Mouse (Mus musculus) spleen, embryonic (tissue): ENCODE results near the gene Wnt6.

Experiments used
- CTCF ChIA-PET: fragments of 350-600 bp; sonication (Branson Sonifier 250); formaldehyde crosslinking; loops from one replicate; lab custom pipeline; 2022; lab: Charles Lee

The Wnt6 gene

DNA sequence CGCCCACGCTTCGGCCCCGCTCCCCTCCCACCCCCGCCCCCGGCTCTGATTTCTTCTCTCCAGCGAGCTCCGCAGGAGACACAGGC lies at the start of gene Wnt6:
Gene Wnt6, plus strand, starts transcription at position 48 of the 86 bp plus-strand sequence.
- CTCF ChIA-PET = no interaction called here

DNA sequence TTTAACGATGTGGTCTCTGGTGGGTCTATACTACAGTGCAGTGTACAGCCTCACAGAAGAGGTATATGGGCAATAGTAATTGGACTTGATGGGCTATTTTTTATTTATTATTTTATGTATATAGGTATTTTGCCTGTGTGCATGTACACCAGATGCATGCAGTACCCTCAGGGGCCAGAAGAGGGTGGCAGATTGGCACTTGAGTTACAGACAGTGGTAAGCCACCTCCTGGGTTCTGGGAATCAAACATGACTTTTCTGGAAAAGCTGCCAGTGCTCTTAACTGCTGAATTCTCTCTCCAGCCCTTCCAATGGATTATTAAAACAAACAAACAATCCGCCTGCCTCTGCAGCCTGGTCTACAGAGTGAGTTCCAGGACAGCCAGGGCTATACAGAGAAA lies 47.9 kb upstream of the Wnt6 start:
- CTCF ChIA-PET = no interaction called here

DNA sequence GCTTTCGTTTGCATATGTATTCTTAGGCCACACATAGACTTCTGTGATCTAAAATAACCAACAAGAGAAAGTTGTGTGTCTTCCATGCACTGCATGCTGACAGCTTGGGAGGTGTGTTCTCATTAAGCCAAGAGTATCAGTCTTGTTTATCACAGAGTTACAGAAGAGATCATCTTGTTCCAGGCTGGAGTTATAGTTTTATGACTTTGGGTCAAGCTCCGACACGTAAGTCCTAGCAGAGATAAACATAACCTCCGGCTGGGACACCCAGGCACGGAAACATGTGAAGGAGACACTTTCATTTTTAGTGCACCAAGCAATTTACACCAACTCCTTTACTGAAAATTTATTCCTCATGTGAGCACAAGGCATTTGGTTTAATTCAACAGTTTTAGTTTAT lies 45.6 kb upstream of the Wnt6 start:
- CTCF ChIA-PET = no interaction called here

DNA sequence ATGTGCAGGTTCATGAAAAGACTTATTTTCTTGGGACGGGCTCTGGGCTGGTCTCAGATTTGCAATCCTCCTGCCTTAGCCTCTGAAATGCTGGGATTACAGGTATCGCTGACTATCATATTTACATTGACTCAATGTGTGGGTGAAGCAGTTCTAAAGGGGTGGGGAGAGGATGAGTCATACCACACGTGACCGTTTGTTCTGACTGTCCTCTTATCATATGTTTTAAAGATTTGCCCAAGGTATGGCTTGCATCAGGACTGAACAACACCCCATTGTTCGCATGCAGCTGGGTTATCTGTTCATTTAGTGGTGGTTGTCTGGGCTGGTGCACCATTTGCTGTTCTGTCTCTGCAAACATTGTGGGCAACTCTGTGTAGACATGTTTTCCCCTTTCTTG lies 45.0 kb upstream of the Wnt6 start:
- CTCF ChIA-PET = no interaction called here

DNA sequence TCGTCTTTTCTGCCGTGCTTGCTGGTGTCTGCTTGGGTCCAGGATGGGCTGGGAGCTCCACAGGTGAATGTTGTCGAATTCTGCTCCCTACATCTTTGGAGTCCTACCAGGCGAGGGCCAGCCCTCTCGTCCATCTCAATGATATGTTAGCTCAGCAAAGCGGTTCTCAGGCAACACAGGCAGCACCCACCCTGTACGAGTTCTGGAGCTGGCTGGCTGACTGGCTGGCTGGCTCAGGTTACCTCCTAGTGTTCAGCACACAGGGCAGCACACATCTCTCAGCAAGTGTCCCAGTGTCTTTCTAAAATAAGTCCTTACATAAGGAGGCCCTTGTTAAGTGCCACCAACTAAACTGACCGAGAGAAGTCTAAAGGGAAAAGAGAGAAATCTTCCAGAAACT lies 43.2 kb upstream of the Wnt6 start:
- CTCF ChIA-PET = no interaction called here

DNA sequence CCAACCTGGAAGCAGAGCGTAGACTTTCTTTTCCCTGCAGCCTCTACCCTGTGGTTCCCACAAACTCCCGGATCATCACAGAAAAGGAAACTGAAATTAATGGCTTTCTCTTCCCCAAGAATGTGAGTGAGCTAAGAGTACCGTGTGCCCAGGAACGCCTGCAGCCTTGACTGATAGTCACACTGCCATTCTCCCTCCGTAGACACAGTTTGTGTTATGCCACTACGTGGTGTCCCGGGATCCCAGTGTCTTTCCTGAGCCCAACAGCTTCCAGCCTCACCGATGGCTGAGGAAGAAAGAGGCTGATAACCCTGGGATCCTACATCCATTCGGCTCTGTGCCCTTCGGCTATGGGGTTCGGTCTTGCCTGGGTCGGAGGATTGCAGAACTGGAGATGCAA lies 34.7 kb upstream of the Wnt6 start:
- CTCF ChIA-PET = no interaction called here

DNA sequence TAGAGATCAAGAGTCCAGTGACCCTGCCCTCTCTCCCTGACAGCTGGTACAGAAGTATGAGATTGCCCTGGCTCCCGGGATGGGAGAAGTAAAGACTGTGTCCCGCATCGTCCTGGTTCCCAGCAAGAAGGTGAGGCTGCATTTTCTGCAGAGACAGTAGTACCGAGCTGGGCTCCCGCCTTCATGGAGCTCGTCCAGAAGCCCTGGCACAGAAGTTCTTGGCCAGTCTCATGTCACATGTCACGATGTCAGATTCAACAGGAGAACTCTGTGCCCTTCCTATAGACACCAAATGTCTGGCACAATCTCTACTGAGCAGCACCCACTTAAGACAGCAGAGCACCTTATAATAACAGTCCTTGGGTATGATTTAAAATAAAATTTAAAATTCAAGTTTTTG lies 34.2 kb upstream of the Wnt6 start:
- CTCF ChIA-PET = no interaction called here

DNA sequence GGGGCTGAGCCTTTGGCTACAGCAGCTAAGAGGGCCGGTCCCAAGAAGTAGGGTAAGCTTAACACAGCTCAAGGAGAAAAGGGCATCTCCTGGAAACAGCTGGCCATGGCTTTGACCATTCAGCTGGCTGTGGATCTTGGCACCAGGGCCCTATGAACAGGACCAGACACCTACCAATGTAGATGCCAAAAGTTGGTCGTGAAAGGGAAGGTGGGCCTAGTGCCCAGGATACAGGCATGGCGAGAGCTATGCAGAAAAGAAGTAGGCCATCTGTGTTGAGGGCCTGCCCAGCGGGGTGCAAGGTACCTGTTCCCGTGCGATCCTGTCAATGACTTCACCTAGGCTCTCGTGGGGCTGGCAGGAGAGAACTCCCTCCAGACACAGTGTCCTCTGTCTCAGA lies 30.8 kb upstream of the Wnt6 start:
- CTCF ChIA-PET = no interaction called here

DNA sequence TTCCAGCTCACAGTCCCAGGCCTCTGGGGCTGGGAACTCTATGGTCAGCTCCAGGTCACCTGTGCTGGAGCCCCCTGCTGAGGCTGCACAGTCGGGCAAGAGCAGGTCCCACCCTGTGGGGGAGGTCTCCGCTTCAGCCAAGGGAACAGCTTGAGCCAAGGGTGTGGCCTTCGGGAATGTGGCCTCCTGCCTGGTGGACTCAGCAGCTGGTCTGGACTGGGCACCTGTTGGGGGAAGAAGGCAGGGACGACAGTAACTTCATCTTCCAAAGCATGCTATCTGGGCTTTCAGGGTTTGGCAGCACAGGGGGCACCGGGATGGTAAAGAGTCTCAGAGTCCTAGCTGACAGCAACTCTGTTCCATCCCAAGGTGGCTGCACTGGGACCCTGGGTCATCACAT lies 24.4 kb upstream of the Wnt6 start:
- CTCF ChIA-PET = interaction anchor here (0.5 kb wide), 1 partner anchor 26 kb away, joined by 3 read pairs; no protein-coding TSS in a partner anchor

DNA sequence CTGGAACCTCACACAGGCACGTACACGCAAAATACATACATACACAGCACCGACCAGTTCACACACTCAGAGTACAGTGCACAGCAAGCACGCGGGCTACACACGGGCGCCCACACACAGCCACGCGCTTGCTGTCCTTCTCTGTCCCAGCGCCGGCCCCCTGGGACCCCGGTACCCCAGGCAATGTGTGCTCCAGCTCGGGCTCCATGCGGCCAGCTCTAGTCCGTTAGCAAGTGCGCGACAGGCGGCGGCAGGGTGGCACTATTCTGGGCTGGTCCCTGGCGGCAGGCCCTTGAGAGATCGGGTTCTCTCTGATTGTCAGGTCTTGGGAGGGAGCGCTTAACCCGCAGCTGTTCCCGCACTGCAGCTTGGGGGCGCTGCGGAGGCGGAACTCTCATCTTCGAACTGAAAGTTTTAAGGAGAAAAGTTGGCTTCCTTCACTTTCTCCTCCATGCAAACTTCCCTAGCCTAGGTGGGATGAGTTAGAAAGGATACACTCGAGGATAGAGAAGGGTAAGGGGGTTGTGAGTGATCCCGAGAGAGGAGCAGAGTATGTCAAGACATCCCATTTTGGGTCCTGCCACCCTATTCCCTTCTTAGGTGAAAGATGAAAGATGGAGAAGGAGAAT lies 22.9 kb upstream of the Wnt6 start, which contains the start of gene Prkag3:
Gene Prkag3, minus strand, starts transcription at position 579 of the 629 bp plus-strand sequence.
- CTCF ChIA-PET = no interaction called here

DNA sequence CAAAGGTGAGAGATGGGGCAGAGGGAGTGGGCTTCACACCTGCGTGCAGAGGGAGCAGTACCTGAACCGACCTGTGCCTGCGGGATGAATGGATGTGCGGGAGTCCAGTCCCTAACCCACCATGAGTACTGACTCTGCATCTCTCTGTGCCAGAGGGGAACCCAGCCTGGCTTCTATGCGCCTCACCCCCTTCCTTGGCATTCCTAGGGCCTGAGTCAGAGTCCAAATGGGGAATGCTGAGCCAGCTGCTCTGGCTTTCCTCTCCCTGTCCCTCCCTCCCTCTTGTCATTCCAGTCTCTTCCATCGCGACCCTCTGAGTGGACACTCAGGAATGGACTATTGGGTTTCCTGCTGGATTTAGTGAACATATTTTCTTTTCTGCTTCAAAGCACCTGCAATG lies 22.4 kb upstream of the Wnt6 start:
- CTCF ChIA-PET = no interaction called here

DNA sequence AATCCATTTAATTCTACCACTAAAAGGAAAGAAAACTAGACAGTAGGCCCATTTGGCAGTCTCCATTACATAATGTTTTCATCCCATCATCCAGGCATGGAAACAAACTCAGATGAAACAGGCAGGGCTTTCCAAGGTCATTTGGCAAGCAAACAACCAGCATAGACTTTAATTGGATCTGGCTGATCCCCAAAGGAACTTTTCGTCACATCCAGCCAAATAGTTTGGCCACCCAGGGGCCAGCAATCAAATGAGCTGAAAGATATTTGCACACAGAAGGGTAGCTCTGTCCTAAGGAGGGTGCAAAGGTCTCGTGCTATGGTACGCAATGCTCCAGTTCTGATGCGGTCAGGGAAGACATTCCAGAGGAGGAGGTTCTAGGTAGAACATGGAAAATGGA lies 21.0 kb upstream of the Wnt6 start:
- CTCF ChIA-PET = no interaction called here

DNA sequence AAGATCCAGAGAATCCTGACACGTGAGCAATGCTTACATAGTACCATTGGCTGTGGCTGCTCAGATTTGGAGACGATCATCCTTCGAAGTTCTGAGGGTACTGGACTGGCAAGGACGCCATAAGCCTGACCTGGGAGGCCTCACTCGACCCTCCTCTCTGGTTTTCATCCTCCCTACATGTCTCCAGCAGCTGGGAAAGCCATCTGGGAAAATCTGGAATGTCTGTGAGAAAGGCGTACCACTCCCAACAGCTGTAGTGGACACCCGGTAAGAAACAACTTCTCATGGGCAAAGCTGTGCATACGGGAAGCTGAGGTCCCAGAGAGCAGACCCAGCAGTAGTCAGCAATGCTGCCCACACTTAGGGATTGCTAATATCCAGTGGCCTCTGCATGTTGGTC lies 19.5 kb upstream of the Wnt6 start:
- CTCF ChIA-PET = no interaction called here

DNA sequence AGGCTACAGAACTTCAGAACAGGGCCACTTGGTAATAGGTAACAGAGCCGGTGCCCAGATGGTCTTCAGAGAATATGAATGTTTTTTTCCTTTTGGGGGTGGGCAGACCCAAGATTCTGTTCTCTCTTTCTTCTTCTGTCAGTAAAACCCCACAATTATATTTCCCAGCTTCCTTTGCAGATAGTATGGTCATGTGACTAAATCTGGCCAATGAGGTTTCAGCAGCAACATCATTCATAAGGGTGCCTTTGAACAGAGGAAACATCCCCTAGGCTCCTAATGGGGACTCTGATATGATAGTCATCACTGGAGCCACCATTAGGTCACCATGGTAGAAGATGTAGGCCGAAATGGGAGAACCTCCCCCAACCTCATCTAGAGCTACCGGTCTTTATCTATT lies 18.9 kb upstream of the Wnt6 start:
- CTCF ChIA-PET = no interaction called here

DNA sequence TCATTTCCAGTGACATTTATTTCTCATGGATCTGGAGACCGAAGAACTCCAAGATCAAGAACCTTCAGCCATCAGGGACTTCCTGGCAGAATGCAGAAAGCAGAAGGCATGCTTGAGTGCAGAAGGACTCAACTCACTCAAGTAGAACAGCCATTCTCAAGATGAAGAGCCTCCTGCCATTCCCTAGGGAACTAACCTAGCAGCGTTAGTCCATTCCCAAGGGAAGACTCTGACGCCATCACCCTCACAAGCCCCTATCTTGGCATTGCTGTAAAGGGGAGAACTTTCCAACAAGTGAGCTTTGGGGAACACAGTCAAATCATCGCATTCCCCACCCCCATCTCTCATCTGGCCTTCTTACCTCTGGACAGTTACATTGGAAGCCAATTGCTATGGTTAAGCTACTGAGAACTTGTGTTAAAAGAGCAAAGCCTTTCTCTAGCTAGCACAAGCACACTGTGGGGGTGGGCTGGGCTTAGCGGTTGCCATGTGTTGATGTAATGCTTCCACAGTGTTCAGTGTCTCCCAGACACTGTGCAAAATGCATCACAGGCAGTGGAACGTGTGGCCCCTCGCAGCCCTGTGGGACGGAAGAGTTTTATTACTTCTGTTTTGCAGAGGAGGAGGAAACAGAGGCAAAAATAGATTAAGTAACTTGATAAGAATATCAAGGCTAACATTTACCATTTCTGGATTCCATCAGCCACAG lies 18.3 kb upstream of the Wnt6 start:
- CTCF ChIA-PET = interaction anchor here (1.1 kb wide), 1 partner anchor 10 kb away, joined by 18 read pairs; no protein-coding TSS in a partner anchor

DNA sequence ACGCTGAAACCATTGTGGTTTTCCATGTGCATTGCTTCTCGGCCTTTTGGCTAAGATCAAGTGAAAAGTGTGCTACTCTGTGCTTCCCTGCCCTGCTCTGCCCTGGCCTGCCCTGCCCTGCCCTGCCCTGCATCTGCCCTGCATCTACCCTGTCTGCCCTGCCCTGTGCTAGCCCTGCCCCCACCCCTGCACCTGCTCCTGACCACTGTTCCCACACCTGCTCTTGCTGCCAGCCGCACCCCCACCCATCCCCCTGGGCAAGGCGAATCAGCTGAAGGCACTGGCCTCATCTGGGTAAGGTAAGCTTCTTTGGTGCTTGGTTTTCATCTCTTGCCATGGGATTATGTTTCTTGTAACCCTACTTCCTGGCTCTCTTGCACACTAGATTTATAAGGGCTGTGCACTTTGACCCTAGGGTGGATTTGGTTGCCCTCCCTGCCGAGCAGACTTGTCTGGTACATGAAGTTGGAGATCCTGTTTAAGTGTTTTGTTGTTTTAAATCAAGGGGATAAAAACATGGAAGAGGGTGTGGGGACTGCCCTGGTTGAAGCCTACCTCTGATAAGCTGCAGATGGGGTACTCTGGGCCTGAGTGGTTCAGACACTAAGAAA lies 17.4 kb upstream of the Wnt6 start:
- CTCF ChIA-PET = interaction anchor here (1.1 kb wide), 1 partner anchor 9 kb away, joined by 18 read pairs; no protein-coding TSS in a partner anchor

DNA sequence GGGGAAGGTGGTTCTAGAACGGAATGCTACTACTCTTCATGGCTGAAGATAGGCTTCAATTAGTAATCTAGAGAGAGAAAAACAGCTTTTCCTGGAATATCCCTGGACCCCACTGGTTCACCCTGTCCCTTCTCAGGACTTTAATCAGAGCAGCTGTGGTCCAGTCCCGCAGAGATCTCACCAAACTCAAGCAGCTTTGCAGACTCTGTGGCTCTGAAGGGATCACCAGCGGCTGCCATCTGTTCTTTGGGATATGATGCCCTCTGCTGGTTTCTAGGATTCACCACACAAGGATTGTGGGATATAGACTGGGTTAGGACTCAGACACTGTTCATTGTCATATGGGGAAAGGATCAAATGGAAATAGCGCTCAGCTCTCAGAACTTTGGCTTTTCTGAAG lies 11.9 kb upstream of the Wnt6 start:
- CTCF ChIA-PET = no interaction called here

DNA sequence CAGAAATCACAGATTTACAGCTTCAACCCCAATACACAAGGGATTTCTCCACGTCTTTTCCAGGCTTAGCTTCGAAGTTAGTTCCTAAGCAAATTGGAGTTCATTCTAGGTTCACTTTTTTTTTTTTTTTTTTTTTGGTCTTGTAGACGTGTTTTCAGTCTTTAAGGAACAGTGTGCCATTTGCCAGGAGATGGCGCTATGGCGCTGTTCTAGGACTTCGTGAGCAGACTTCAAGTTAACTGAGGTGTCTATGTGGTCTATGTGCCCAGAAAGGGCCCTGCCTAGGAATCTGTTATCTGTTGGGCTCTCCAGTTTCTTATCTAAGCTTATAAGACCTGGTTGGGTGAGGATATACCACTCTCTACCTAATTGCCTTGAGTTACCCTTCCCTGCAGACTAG lies 8.6 kb upstream of the Wnt6 start:
- CTCF ChIA-PET = interaction anchor here (0.7 to 1.1 kb wide), 6 partner anchors 9 to 454 kb away, joined by 3 to 18 read pairs (median 8); no protein-coding TSS in a partner anchor

DNA sequence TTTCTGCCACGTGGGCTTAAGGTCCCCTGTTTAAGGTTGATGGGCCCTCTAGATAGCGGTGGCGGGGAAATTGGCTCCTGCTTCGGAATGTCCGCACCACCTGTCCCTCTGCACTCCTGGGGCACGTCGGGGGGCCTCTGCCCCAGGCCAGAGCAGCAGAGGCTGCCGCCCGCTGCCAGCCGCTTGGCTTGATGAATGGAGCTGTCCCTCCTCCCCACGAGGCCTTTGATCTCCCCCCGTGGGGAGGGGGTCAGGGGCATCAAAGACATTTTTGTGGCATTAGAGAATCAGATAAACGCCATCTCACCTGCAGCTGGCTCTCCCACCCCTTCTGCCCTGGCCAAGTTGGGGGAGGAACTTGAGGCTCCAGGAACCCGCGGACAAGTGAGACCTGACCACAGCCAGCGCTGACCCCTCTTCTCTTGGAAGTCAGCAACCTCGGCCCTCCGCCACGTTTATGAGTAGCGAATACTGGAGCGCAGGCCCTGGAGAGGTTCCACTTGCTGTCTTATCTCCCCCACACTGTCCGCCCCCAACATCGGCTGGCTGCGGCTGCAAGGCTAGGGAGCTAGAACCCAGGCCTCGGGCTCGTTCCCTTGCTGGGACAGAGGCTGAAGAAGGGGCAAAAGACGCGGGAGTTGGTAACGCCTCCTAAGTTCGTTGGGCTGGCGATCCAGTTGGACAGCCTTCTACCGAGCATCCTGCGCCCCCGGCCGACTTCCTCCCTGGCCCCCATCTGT lies 795 bp upstream of the Wnt6 start:
- CTCF ChIA-PET = no interaction called here

DNA sequence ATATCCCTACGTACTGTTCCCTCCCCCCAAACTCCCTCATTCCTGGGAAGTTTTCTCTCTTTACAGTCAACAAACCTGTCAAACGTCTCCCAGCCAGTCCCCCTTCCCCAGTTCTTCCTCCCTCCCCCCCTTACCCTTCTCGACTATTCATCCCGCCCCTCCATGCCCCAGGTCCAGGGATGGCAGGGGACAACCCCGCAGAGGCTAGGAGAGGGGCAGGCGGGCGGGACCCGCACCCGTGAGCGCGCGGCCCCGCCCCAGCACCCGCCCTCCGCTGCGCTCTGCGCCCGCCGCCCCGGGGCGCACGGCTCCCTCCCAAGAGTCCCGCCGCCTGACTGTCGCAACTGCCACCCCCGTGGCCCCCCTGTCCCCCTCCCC lies 236 bp upstream of the Wnt6 start:
- CTCF ChIA-PET = no interaction called here

DNA sequence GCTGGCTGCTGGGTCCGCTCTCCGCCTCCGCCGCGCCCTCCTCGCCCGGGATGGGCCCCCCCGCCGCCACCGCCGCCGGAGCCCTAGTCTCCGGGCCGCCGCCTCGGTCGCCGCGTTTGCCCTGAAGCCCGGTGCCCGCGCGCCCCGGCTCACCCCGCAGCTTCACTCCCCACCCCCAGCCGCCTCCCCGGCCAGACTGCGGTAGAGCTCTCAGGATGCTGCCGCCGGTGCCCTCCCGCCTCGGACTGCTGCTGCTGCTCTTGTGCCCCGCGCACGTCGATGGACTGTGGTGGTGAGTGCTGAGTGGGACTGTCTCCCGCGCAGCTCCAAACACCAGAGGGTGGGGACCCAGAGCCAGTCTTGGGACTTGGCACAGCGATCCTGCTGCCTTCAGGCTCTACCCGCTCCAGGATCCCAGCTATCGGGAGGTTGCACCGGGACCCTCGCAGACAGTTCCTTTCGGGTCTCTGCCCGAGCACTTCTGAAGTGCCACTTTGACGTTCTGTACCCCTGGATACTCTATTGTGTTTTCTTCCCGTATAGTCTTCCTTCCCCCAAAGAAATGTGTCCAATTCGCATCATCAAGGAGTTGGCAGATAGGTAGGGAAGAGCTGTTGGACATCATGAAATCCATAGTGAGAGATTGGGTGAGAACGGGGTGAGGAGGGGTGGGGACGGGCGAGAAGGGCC lies 384 bp downstream of the Wnt6 start:
- CTCF ChIA-PET = interaction anchor here (0.6 kb wide), 1 partner anchor 34 kb away, joined by 3 read pairs; no protein-coding TSS in a partner anchor

DNA sequence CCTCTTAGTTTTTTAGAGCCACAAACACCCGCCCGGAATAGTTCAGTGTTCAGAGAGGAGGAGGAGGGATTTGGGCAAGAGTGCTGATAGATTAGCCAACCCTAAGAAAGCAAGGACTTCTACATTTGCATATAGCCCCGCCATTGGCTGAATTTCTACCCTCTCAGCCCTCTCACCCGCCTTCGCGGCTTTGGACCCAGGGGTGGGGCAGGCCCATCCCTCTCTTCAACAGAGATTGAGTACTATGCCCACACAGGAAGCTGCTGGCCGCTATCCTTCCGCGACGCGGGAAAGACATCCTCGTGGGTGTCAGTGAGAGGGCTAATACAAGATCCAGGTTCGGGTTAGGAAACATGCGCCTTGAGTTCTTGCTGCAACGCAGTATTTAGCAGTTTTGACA lies 1.4 kb downstream of the Wnt6 start:
- CTCF ChIA-PET = no interaction called here
